Mouse (Mus musculus) liver, postnatal 0 days (tissue): ENCODE data around the gene Ifi27l2a.

Experiments
- CTCF ChIP-seq: sonication (generic); IDR thresholded peaks from 2 replicates; pipeline ENCODE4 v1.5.1; 2016; ENCODE audit warnings: antibody characterized with exemption, low read depth
- EP300 ChIP-seq: IDR thresholded peaks from 2 replicates; pipeline ENCODE4 v1.6.1; 2016; ENCODE audit warnings: antibody characterized with exemption, low read depth, mild to moderate bottlenecking

DNA sequence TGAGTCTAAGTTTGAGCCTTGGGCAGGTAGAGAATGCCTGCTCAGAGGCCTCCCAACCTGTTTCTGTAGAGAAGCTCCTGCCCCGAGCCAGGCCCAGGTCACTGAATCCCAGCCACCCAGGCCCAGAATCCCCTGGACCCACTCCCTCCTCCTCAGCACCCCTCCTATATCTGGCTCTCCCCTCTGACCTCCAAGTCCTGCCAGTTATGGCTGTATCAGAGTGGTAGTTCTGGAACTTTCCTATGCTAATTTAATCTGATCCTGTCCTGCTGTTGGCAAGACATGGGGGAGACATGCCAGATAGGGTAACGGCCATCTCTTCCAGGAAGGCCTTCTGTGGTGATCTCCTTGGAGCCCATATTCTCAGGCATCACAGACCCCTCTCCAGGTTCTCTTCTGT lies 39.3 kb upstream of the Ifi27l2a start:
- TF ChIP-seq CTCF, result no peak
- no peak for TF ChIP-seq EP300
